Mouse (Mus musculus): ENCODE results near the gene Mynn. TPM values are rescaled to one million over a fixed set of nuclear protein-coding genes. Genes with fewer than 3 reads are reported as not detected.
A peak's percentile ranks its signal among the peaks of the same experiment; 100 is the strongest.
"Not testable (repeated sequence)": the region's sequence is repeated elsewhere in the genome, so short reads cannot be mapped to it uniquely, and the experiment has no call there.

Mynn gene
- 18.3 and 22.5 TPM in 2 replicates for polyA plus RNA-seq (2012; rRNA removed)

DNA sequence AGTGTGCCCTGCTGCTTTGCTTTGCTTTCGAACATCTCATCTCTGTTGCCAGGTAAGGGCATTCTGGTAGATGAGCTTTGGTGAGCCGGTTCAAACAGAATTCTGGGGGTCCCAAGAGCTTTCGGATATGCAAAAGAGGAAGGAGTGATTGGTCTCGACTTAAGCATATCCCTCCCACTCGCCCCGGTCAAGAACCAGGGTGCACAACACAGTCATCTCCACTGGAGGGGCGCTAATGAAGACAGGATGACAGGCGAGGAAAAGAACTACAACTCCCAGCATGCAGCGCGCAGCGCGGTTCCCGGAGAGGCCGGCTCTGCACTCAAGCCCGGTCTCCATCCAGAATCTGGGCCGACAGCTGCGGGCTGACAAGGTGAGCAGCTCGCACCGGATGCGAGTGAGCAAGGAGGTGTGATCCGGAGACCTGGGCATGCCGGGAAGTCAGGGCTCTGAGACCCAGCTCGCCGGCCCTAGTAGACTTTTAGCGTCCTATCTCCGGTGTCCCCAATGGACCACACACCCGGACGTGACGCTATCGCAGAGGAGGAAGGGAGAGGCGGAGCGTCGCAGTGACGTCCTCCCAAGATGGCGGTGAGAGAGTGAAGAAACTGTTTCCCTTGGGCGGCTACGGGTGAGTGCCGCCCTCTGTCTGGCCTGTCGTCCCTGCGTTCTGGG is at the start of gene Mynn:
Gene Mynn (plus strand): TSS at position 1 of the 675 bp plus-strand sequence.
- peak; percentile 97 for DNase-seq (ENCODE audit: low spot score)

DNA sequence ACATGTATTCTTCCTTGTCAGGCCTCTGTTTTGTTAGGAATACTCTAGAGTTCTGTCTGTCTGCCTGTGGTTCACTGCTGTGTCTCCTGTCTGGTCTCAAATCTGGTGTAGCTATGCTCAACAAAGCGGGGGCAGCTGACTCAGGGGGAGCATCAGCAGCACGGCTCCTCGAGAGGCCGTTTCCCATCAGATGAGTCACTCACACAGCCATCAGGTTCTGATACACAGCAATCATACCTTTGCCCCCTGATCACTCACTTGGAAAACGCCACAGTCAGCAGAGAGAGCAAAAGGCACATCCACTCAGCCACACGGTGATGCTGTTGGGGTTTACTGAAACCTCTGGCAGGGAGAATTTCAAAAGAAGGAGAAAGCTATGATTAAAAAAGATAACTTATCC is 48.1 kb upstream of the Mynn start:
- DNase-seq (ENCODE audit: low spot score) = no peak

DNA sequence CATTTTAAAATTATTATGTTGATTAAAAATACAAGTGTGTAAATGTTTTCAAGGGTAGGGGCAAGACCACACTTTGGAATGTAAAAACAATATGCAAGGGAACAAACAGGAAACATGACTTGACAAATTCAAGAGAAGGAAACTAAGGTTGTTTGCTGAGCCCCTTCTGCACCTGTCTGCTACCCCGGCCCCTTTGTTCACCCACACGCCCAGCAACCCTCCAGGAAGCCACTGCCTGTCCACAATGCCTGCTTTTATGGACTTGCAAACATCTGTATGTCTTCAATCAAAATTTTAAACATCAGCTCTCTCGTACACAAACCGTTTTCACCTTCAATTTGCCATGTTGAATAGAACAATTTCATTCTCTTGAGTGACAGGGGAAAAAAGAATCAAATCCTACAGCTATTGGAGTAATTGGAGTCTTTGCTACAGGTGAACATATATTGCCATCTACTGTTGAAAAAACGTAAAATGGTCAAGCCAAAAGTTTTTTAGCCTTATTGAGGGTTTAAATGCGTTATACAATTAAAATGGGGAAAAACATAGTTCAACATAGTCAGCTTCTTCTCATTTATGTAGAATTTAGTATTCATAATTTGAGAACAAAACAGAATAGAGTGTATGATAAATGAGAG is 41.1 kb upstream of the Mynn start:
- no peak for DNase-seq (ENCODE audit: low spot score)

DNA sequence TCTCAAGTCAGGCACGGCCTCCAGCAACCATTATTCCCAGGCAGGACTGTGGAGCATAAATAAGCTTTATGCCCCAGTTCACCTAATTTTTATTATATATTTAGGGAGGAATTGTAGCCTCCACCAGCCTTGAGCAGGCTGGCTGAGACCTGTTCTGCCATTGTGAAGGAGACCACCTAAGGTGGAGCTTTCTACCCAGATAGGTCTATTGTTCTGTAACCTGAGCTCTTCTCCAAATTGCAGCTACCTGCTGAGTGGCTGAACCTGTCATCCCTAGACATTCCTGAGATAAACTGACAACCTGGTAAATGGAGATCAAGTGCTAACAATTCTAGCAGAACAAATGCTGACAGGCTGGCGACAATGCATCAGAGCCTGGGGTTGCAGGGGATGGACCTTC is 35.5 kb upstream of the Mynn start:
- DNase-seq (ENCODE audit: low spot score) = not testable (repeated sequence)

DNA sequence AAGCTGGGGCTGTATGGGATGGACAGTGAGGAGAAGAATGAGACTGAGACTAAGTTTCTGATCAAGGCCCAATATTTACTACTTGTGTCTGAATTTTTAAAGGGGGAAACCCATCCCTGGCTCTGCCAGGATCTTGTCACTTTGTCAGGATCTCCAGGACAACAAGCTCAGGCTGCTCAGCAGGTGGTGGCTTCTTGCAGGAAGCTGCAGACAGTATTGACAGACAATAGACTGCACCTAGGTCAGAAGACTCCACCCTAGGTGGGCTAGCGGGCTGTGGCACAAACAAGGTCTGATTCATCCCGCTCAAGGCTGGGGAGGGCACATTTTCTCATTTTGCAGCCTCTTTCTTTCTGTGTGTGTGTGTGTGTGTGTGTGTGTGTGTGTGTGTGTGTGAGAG is 28.3 kb upstream of the Mynn start:
- no peak for DNase-seq (ENCODE audit: low spot score)

DNA sequence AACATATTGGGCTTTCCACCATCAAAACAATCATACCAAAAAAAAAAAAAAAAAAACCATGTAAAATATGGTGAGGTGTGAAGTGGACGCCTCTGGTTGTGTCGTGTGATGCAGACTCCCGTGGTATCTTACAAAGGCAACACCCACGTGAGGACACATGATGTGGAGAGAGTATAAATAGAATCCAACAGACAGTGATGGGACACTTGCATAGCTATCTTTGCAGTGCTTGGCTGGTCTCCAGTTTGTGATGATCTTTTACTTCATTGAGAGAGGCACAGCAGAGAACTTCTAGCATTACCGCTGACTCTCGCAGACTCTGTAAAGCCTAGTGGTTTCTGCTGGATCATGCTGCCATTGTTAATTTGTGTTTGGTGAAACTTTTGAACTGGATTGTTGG is 13.0 kb upstream of the Mynn start:
- DNase-seq (ENCODE audit: low spot score) = no peak

DNA sequence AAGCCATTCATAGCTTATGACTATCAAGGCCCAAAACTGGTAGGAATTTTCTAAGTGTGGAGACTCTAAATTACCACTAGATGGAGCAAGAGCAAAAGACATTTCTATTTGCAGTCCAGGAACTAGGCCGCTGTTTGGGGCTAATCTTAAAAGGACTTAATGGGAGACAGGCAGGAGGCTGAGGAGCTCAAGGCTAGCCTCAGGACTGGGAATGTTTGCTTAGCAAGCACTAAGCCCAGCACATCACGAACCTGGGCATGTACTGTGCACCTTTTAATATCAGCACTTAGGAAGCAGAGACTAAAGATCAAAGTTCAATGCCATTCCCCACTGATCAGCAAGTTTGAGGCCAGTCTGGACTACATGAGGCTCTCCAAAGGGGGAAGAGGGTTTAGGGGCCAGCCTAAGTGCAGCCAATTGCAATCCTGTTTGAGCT is 9.4 kb upstream of the Mynn start:
- no peak for DNase-seq (ENCODE audit: low spot score)

DNA sequence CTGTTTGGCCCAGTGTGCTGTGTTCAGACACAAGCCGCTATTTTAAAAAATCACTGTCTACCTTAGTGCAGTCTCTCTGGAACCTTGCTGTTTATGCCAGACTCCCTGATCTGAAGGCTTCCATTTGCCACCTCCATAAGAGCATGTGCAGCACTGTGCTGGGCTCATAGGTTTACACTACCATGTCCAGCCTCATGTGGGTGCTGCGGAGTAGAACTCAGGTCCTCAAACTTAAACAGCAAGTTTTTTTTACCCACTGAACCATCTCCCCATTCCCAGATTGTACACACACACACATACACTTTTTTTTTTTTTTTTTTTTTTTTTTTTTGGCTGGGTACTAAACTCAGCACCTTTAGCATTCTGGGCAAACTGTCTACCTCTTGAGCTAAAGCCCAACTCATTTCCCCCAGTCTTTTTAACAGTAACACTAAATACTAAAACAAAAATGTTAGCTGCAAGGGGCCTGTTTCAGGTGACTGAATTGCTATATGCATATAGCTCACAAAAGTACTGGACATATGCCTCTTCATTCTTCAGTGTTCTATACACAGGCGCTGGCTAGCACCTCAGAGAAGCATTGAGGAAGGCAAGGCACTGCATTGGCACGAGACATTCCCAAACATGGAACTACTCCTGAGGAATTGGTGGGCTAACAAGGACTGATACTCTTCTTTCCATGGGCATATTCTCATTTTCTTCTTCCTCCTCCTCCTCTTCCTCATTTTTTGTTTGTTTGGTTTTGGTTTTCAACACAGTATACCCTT is 8.0 kb upstream of the Mynn start:
- DNase-seq (ENCODE audit: low spot score) = no peak

DNA sequence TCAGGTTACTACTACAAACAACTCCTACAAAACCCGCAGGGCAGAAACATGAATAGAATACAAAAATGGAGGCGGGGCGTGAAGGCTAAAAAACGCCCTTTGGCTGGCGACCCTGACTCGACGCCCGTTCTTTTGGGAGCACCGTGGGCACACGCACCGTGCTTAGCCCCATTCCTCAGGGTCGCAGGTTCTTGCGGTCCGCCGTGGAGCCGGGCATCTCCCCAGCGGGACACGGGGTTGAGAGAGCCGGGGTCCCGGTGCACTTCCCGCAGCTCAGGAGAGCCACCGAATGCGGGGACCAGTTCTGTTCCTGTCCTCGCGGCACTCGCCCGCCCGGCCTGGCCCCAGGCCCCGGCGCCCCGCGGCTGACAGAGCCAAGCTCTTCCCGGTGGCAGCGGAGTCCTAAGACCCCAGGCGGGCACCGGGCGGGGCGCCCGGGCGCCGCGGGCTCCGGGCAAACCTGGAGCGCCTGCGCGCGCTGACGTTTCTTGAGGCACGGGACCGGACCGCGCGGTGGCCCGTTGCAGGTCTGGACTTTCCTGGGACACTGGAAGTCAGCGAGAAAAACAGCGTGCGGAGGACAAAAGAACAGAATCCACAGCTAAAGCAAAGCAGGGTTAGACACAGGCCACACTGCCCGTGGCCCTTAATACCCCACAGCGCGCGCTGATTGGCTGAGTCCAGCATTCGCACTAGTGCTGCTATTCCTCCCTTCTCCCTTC is 6.6 kb upstream of the Mynn start:
- peak; percentile 34 for DNase-seq (ENCODE audit: low spot score)

DNA sequence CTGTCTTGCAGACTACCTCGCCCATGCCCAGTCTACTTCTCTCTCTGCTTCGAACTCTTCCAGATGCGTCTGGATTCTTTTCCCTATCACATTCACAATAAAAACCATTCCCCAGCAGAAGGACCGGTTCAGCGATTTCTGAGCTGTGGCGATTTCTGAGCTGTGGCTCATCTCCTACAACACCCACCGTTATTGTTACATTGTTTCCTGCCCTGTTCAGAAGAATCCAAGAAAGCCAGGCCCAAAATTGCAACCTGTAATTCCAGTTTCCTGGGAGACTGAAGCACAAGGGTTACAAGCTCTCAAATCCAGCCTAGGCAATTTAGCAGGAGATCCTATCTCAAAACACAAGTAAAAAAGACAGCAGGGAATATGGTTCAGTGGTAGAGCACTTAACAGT is 4.6 kb upstream of the Mynn start:
- DNase-seq (ENCODE audit: low spot score) = no peak

DNA sequence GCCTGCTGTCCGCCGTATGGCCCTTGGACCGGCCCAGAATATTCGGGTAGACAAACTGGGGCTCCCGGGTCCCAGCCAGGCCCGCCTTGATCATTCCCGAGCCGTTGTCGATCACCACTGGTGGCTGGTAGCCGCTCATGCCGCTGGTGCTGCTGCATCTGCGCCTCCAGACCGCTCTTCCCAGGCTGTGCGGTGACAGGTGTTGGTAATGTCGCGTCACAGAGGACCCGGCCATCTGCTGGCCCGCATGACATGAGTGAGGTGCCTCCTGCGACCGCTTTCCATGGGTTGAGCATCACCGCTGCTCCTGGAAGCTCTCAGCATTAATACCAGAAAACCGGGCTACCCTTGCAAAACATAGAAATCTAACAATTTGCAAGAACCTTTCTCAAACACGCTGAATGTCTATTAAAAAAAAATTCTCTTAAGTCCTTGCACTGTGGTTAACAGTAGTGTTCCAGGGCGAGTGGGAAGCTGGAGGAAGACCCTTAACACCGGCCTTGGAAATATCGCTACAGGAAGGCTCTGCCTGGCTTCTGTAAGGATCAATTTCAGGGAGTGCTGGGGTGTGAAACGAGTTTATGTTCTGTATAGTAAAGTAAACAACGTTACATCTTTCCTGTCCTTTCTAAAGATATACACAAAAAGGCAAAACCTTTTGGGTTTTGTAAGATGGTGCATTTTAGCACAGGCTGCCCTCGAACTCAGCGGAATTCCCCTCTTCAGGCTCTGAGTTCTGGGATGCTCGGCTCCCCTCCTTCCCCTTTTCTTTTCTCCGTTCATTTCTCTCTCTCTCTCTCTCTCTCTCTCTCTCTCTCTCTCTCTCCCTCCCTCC is 1.9 kb upstream of the Mynn start, which contains the start of gene Actrt3:
Gene Actrt3 (minus strand): TSS at position 229 of the 835 bp plus-strand sequence.
- DNase-seq (ENCODE audit: low spot score) = peak; percentile 32

DNA sequence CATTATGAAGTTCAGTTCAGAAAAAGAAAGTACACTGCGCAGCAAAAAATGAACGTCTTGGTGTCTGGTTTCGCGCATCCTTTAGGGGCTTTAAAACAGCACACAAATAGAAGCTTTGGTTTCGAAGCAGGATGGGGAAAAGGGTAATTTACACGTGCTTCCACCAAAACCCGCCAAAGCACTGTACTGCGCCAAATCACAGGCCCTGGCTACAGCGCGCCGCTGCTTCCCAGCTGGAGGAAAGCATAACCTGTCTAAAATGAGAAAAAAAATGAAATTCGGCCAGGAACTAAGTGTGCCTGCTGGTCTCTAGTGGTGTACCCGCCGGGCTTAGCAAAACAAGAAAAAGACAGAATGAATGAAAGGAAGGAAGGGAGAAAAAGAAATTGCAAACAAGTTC is 1.1 kb upstream of the Mynn start:
- DNase-seq (ENCODE audit: low spot score) = no peak

DNA sequence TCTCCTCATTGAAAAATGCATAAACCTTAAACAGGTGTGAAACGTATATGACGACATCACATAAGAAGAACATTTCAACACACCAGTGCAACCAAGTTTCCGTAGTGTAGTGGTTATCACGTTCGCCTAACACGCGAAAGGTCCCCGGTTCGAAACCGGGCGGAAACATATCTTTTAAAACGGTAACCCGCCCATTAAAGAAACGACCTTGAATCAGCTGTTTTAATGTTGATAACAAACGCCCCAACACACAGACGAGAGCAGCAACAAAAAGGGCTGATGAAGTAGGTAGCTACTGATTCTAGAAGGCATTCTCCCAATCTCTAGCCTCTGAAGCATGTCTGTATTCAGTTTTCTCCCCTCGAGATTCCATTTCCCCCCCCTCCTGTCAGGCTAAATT is 690 bp upstream of the Mynn start:
- peak; percentile 66 for DNase-seq (ENCODE audit: low spot score)

DNA sequence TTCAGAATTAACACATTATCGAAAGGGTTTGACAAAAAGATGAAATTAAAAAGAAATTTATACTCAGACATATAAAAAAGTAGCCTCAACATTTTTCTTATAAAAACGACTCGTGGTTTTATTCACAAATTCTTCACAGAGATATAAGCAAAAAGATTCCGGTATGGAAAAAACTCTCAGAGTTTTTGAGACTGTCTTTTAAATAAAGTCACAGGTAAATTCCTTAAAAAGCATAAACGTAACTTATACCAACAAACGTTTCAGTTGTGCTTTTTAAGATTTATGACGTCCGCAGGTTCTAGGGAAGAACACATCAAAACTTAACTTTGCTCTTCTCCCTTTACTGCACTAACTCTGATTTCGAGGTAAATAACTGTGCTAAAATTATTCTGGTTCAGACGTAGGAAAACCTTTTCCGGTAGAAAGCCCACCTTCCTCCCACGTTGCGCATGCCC is 228 bp upstream of the Mynn start:
- DNase-seq (ENCODE audit: low spot score) = no peak

DNA sequence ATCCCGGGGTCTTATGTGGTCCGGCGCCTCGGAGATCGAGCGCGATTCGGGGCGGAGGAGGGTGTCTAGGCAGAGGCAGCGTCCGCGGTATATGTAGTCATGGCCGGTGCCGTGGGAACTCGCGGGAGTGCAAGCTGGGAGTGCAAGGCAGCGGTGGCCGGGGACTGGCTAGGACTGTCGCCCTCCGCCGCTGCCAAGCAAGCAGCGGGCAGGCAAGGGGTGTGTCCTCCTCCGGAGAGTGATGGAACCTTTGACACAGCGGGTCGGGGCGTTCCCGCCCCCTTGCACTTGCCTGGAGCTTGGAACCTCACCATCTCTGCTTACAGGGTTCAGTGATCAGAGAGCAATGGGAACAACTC is 854 bp downstream of the Mynn start:
- no peak for DNase-seq (ENCODE audit: low spot score)

DNA sequence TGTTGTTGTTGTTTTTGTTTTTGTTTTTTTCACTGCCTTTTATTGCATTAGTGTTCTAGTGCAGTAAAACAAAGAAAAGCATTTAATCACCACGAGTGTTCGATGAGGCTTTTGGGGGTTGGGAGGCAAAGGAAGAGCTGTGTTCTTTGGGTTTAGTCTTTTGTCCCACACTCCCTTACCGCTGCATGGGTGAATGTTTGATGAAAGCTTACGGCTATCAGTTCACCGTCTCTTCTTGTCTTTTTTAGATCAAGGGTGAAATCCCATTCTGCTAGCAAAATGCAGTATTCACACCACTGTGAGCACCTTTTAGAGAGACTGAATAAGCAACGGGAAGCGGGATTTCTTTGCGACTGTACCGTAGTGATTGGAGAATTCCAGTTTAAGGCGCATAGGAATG is 1.4 kb downstream of the Mynn start:
- no peak for DNase-seq (ENCODE audit: low spot score)

DNA sequence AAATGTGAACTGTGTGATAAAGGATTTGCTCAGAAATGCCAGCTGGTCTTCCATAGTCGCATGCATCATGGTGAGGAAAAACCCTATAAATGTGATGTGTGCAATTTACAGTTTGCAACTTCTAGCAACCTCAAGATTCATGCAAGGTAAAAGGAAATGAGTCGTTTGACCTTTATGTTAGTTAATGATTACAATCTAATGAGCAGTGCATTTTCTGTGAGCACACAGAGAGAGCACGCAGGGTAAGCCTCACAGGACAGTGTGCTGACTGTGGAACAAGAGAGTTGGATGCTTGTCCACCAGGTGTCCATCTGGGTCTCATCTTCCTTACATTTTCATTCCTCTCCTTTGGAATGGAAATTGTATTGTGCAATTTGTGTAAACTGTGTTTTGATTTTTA is 7.1 kb downstream of the Mynn start:
- no peak for DNase-seq (ENCODE audit: low spot score)

DNA sequence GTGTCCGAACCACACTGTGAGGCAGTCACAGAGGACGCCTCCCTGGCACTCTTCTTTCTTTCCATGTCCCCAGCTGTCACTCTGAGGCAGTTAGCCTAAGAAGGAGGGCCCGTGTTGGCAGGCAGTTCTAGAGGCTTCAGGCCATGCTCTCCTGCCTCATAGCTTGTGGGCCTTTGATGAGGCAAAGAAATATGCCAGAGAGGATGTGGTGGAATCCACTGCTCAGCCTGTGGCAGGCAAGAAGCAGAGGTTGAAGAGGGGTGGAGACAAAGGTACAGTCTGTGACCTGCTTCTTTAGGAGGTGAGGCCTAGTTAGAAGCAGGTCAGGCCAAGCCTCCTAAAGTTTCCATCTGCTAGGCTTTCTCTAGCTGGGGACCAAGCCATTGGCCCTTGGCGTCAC is 9.1 kb downstream of the Mynn start:
- no peak for DNase-seq (ENCODE audit: low spot score)

DNA sequence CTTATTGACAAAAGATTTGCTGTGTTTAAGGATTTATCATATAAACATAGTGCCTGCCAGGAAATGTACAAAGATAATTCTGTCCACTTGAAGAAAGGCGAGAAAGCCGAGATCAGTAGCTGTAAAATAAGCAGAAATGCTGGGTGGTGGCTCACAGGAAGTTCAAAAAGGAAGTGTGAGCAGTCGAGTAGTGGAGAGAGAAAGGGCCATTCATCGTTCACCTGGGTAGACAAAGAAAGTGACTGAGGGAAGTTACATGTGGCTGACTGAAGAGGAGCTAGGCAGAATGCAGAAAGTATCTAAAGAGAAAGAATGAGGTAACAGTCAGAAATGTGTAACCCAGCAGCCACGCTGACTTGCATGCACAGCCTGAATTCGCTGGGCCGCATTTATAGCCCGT is 18.3 kb downstream of the Mynn start:
- no peak for DNase-seq (ENCODE audit: low spot score)

DNA sequence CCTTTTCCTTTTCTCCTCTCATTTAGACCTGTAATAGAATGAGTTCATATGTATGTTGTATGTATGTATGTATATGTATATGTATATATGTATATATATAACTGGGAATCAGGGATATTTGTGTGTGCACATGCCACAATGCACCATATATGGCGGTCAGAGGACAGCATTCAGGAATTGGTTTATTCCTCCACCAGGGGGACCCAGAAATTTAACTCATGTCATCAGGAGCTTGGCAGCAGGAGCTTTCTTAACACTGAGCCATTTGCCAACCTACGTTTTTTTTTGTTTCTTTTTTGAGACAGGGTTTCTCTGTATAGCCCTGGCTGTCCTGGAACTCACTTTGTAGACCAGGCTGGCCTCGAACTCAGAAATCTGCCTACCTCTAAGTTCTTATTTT is 31.8 kb downstream of the Mynn start:
- no peak for DNase-seq (ENCODE audit: low spot score)

DNA sequence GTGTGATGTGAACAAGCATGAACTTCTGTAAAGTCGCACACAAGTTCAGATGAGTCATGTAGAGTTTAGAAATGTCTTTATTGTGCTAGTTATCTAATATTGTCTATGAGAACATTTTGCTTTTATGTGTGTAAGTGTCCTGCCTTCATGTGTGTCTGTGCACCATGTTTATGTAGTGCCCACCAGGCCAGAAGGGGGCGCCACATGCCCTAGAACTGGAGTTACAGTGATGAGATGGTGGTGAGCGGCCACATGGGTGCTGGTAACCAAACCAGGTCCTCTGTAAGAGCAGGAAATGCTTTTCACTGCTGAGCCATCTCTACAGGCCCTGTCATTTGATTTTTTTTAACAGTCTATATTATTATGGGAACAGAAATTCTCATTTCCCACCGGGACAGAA is 33.8 kb downstream of the Mynn start:
- no peak for DNase-seq (ENCODE audit: low spot score)

All from urinary bladder, adult 2 months (tissue).